Mouse (Mus musculus): ENCODE measurements around the gene Mt3. TPM values are rescaled to one million over a fixed set of nuclear protein-coding genes. Genes with fewer than 3 reads are reported as not detected.
"Not testable (repeated sequence)": the region's sequence is repeated elsewhere in the genome, so short reads cannot be mapped to it uniquely, and the experiment has no call there.

Gene Mt3
- polyA plus RNA-seq, 1 experiment from 2014 or later = 5.7 TPM

DNA sequence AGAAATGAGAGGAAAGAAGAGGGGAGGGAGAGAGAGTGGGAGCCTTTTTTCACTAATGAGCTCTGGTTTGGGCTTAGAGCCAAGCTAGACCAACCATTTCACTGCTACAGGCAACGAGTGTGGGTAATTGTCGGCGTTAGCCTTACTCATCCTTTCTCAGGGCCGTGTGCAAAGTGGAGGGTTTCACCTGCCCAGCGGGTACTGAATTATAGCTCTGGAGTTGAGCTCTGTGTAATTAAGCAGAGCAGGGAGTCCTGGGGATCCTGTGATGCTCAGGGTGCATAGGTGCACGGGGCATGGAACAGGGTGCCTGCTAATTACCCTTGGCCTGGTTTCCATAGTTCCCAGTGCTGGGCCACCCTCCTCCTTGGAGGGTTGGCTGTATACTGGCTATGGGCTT lies 24.7 kb upstream of the Mt3 start:
- no peaks in the 10 kb centered on the region for H3K4me1 ChIP-seq
- H3K4me2 ChIP-seq (replicated peaks) = no peak overlapping the region
- no peak overlapping the region for H3K27ac ChIP-seq
- no peaks in the 10 kb centered on the region for H3K9me3 ChIP-seq
- WGBS = 81% methylated on average over 6 of the region's 6 CpGs
- no peak overlapping the region for H3K4me3 ChIP-seq
- no peaks in the 10 kb centered on the region for H3K36me3 ChIP-seq
- H3K27me3 ChIP-seq = 0 out of 2 replicates have a peak, but pooled peaks cover 9% of the 10 kb centered on the region
- no peak overlapping the region for H3K9ac ChIP-seq
- ATAC-seq (ENCODE audit: insufficient number of reproducible peaks, insufficient read depth, low FRiP score, low TSS enrichment) = no peak

GRCm38 (mm10) chr8:94129133-94129789 lies 23.1 kb upstream of the Mt3 start:
- no peaks in the 10 kb centered on the region for H3K36me3 ChIP-seq
- no peaks in the 10 kb centered on the region for H3K4me1 ChIP-seq
- H3K27me3 ChIP-seq = 0 out of 2 replicates have a peak, but pooled peaks cover 9% of the 10 kb centered on the region
- H3K4me2 ChIP-seq (replicated peaks) = no peak overlapping the region
- H3K9ac ChIP-seq = no peak overlapping the region
- no peaks in the 10 kb centered on the region for H3K9me3 ChIP-seq
- no peak for ATAC-seq (ENCODE audit: insufficient number of reproducible peaks, insufficient read depth, low FRiP score, low TSS enrichment)
- 86% methylated on average over 6 of the region's 6 CpGs for WGBS
- no peak overlapping the region for H3K27ac ChIP-seq
- no peak overlapping the region for H3K4me3 ChIP-seq

GRCm38 (mm10) chr8:94130126-94130525 lies 22.3 kb upstream of the Mt3 start:
- no peaks in the 10 kb centered on the region for H3K9me3 ChIP-seq
- H3K9ac ChIP-seq = no peak overlapping the region
- H3K27me3 ChIP-seq = 0 out of 2 replicates have a peak, but pooled peaks cover 5% of the 10 kb centered on the region
- H3K4me1 ChIP-seq = no peaks in the 10 kb centered on the region
- H3K4me3 ChIP-seq = no peak overlapping the region
- no peaks in the 10 kb centered on the region for H3K36me3 ChIP-seq
- 92% methylated on average over 4 of the region's 4 CpGs for WGBS
- ATAC-seq (ENCODE audit: insufficient number of reproducible peaks, insufficient read depth, low FRiP score, low TSS enrichment) = no peak
- no peak overlapping the region for H3K27ac ChIP-seq
- H3K4me2 ChIP-seq (replicated peaks) = no peak overlapping the region

GRCm38 (mm10) chr8:94132096-94132495 lies 20.3 kb upstream of the Mt3 start:
- Histone ChIP-seq H3K9ac (no peak overlapping the region), H3K4me3 (no peak overlapping the region), H3K36me3 (no peaks in the 10 kb centered on the region), H3K4me2 (replicated peaks) (no peak overlapping the region), H3K27me3 (0 out of 2 replicates have a peak, but pooled peaks cover 3% of the 10 kb centered on the region), H3K9me3 (no peaks in the 10 kb centered on the region), H3K27ac (no peak overlapping the region), H3K4me1 (no peaks in the 10 kb centered on the region)
- ATAC-seq (ENCODE audit: insufficient number of reproducible peaks, insufficient read depth, low FRiP score, low TSS enrichment) = no peak
- WGBS = 84% methylated on average over 5 of the region's 5 CpGs

- not testable (repeated sequence) for H3K4me3 ChIP-seq; H3K9ac ChIP-seq; H3K36me3 ChIP-seq; H3K4me2 ChIP-seq (replicated peaks); H3K9me3 ChIP-seq; ATAC-seq (ENCODE audit: insufficient number of reproducible peaks, insufficient read depth, low FRiP score, low TSS enrichment); H3K4me1 ChIP-seq; H3K27ac ChIP-seq; H3K27me3 ChIP-seq
- WGBS = 59% methylated on average over 3 of the region's 3 CpGs
Observed at GRCm38 (mm10) chr8:94134601-94135000, 17.8 kb upstream of the Mt3 start.

- WGBS = 83% methylated on average over 6 of the region's 6 CpGs
- Histone ChIP-seq H3K4me2 (replicated peaks) (no peak overlapping the region), H3K27ac (no peak overlapping the region), H3K4me1 (no peaks in the 10 kb centered on the region), H3K4me3 (no peak overlapping the region), H3K9me3 (no peaks in the 10 kb centered on the region), H3K36me3 (no peaks in the 10 kb centered on the region), H3K9ac (no peak overlapping the region), H3K27me3 (no peaks in the 10 kb centered on the region)
- no peak for ATAC-seq (ENCODE audit: insufficient number of reproducible peaks, insufficient read depth, low FRiP score, low TSS enrichment)
Observed at GRCm38 (mm10) chr8:94135556-94135955, 16.9 kb upstream of the Mt3 start.

DNA sequence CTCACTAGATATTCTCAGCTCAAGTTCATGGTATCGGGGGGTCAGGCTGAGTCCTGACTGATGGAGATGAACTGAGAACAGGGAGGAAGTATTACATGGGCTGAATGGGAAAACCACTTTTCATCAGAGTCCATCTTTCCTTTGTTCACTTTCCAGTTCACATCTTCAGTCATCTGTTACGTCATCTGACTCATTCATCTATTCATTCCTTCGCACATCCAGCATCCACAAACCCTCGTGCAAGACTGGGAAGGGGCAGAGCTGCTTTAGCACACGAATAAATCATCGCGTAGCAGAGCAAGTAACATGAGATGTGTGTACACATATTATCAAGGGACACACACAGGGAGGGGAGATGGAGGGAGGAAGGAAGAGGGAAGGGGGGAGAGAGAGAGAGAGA lies 16.2 kb upstream of the Mt3 start:
- Histone ChIP-seq H3K4me2 (replicated peaks) (no peak overlapping the region), H3K9me3 (no peaks in the 10 kb centered on the region), H3K4me1 (no peaks in the 10 kb centered on the region), H3K27ac (no peak overlapping the region), H3K27me3 (no peaks in the 10 kb centered on the region), H3K4me3 (no peak overlapping the region), H3K9ac (no peak overlapping the region), H3K36me3 (no peaks in the 10 kb centered on the region)
- ATAC-seq (ENCODE audit: insufficient number of reproducible peaks, insufficient read depth, low FRiP score, low TSS enrichment) = no peak
- WGBS = 66% methylated on average over 7 of the region's 7 CpGs

DNA sequence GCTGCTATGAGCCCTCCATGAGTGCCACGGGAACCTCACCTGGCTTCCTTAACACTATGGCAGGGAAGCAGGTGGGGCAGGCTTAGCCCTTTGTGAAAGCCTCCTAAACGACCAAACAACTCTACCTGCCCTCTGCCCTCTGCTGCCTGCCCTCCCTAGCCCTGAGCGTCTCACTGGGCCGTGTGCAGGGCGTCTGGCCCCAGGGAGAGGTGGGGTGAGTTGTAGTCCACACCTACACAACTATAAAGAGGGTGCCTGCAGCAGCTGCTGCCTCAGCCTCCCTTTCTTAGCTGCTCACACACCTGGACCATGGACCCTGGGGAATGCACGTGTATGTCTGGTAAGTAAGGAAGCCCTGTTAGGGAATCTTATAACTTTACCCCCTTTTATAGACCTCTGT lies 15.5 kb upstream of the Mt3 start, which contains the start of gene Mt4:
TSS of gene Mt4 (plus strand) at position 265 of the 400 bp plus-strand sequence.
- no peak within 1 kb of the TSS for H3K4me3 ChIP-seq
- H3K4me1 ChIP-seq = no peaks in the 10 kb centered on the region
- H3K36me3 ChIP-seq = no peaks in the 10 kb centered on the region
- no peak within 1 kb of the TSS for H3K4me2 ChIP-seq (replicated peaks)
- no peaks in the 10 kb centered on the region for H3K9me3 ChIP-seq
- no peak within 1 kb of the TSS for H3K27ac ChIP-seq
- ATAC-seq (ENCODE audit: insufficient number of reproducible peaks, insufficient read depth, low FRiP score, low TSS enrichment) = no peak
- 43% methylated on average over 6 of the region's 6 CpGs for whole genome bisulfite sequencing
- no peaks in the 10 kb centered on the region for H3K27me3 ChIP-seq
- H3K9ac ChIP-seq = no peak within 1 kb of the TSS

DNA sequence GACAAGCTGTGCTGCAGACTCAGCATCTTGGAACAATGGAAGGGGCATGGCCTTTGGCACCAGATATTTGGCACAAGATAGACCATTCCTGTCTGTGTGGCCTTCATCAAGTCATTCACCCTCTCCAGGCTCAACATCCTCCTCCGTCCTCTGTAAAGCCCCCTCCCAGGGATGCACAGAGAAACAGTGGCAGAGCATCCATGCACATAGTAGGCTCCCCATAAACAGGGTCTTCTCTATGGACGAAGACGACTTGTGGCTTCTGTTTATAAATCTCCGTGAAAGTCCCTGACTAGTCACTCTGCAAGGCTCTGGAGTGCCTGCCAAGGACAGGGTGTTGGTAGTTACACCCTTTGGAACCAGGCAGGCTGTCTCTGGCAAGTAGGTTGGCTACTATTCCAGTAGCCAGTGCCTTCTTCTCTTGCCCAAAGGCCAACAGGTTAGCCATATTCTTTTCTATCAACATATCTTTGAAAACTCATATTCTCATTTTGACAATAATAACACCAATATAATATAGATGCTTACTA lies 12.1 kb upstream of the Mt3 start:
- Histone ChIP-seq H3K9me3 (no peaks in the 10 kb centered on the region), H3K4me3 (no peak overlapping the region), H3K36me3 (no peaks in the 10 kb centered on the region), H3K27me3 (no peaks in the 10 kb centered on the region), H3K9ac (no peak overlapping the region), H3K27ac (no peak overlapping the region), H3K4me2 (replicated peaks) (no peak overlapping the region), H3K4me1 (no peaks in the 10 kb centered on the region)
- WGBS = 81% methylated on average over 4 of the region's 4 CpGs
- no peak for ATAC-seq (ENCODE audit: insufficient number of reproducible peaks, insufficient read depth, low FRiP score, low TSS enrichment)

GRCm38 (mm10) chr8:94148236-94148635 lies 4.2 kb upstream of the Mt3 start:
- peaks cover 23% of the 10 kb centered on the region for H3K27me3 ChIP-seq
- no peaks in the 10 kb centered on the region for H3K36me3 ChIP-seq
- H3K4me2 ChIP-seq (replicated peaks) = no peak overlapping the region
- H3K4me1 ChIP-seq = peaks cover 9% of the 10 kb centered on the region
- H3K4me3 ChIP-seq = no peak overlapping the region
- no peaks in the 10 kb centered on the region for H3K9me3 ChIP-seq
- H3K9ac ChIP-seq = no peak overlapping the region
- no peak overlapping the region for H3K27ac ChIP-seq
- ATAC-seq (ENCODE audit: insufficient number of reproducible peaks, insufficient read depth, low FRiP score, low TSS enrichment) = no peak
- WGBS = 39% methylated on average over 5 of the region's 5 CpGs

DNA sequence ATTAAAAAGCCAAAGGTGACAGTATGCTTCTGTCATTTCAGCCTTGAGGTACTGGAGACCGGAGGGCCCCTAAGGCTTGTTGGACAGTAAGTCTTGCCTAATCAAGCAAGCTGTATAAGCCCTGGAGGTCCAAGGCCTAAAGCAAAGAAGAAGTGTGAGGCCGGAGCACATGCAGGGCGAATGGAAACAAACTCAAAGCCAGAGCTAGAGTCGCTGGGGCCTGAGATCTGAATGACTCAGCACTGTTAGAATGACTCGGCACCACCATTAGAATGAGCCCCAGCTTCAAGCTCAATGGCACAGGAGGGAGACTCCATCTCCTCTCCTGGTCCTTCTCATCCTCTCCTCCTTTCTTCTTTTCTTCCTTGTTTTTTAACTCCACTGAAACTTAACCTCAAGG lies 1.5 kb upstream of the Mt3 start:
- Histone ChIP-seq H3K4me1 (peaks cover 14% of the 10 kb centered on the region), H3K4me2 (replicated peaks) (no peak overlapping the region), H3K9me3 (no peaks in the 10 kb centered on the region), H3K36me3 (no peaks in the 10 kb centered on the region), H3K4me3 (no peak overlapping the region), H3K27me3 (peaks cover 34% of the 10 kb centered on the region), H3K27ac (no peak overlapping the region), H3K9ac (no peak overlapping the region)
- 76% methylated on average over 5 of the region's 5 CpGs for WGBS
- no peak for ATAC-seq (ENCODE audit: insufficient number of reproducible peaks, insufficient read depth, low FRiP score, low TSS enrichment)

DNA sequence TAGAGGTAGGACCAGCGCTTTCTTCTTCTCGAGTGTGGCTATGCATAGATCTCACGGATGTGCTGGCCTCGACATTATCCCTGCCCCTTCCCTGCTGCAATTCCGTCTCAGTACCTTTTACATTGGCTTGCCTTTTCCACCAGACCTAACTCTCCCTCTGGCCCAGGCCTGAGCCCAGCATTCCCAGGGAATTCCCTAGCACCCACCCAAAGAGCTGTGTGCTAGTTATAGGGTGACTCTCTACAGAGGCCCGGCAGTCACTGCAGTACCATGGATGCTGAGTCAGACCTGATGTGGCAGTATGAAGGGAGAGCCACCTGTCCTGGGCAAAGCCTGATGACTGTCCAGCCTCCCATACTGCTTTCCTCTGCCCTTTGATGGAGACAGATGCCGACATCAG lies 1.0 kb downstream of the Mt3 start:
- H3K9ac ChIP-seq = no peak overlapping the region
- peaks cover 14% of the 10 kb centered on the region for H3K4me1 ChIP-seq
- H3K27me3 ChIP-seq = peaks cover 34% of the 10 kb centered on the region
- no peaks in the 10 kb centered on the region for H3K36me3 ChIP-seq
- H3K27ac ChIP-seq = no peak overlapping the region
- H3K9me3 ChIP-seq = no peaks in the 10 kb centered on the region
- ATAC-seq (ENCODE audit: insufficient number of reproducible peaks, insufficient read depth, low FRiP score, low TSS enrichment) = 0 out of 2 replicates have a peak, but pooled peaks have one; percentile 24
- peak overlapping the region; percentile 57 for H3K4me2 ChIP-seq (replicated peaks)
- 26% methylated on average over 7 of the region's 7 CpGs for WGBS
- H3K4me3 ChIP-seq = 0 out of 2 replicates have a peak overlapping the region, but pooled peaks have one; percentile 27
